Comparison of ENCODE assay signal across 16 mouse cellular contexts in the genomic region with DNA sequence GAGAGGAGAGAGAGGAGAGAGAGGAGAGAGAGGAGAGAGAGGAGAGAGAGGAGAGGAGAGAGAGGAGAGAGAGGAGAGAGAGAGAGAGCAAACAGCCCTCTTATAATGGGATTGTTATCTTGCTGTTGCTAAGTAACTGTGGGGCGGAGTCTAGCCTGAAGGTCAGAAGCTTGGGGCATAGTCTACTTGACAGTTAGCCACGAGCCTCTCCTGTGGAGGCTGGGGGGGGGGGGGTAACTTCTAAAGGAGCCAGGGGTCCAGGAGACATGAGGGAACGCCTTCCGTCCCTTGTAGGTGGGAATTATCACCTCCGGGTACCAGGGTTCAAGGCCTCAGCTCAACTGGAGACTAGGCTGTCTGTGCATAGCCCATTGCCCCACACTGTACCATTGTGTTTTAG. TPM values are rescaled to one million over a fixed set of nuclear protein-coding genes. Genes with fewer than 3 reads are reported as not detected.
DNase-seq lines count a peak whose midpoint lies in the region; ATAC-seq lines count a peak whose summit lies in the region.
"Had no signal": no experiment of that assay in that cellular context is flagged by ENCODE, and none has a peak within 500 bp of the region (broad histone marks: within the 10 kb centered on the region; RNA-seq: fewer than 3 reads in every experiment).

No protein-coding gene starts in this region.

- ATAC-seq in kidney, embryonic 14.5 days (ENCODE audit: low FRiP score, low TSS enrichment), result no peak
- ATAC-seq in liver, embryonic 13.5 days (ENCODE audit: low read depth), result no peak
- ATAC-seq in forebrain, embryonic 13.5 days, result no peak
- ATAC-seq: midbrain, embryonic 16.5 days had no signal

- H3K36me3 ChIP-seq in kidney, embryonic 14.5 days (ENCODE audit: control insufficient read depth, insufficient read depth, low read length), result no peaks in the 10 kb centered on the region
- no peaks in the 10 kb centered on the region for H3K36me3 ChIP-seq in liver, embryonic 13.5 days
- H3K36me3 ChIP-seq in forebrain, embryonic 13.5 days (ENCODE audit: poor library complexity, severe bottlenecking), result no peaks in the 10 kb centered on the region
- H3K36me3 ChIP-seq: hindbrain, embryonic 15.5 days; lung, embryonic 15.5 days; neural tube, embryonic 13.5 days had no signal

- 70% methylated on average over 5 of the region's 5 CpGs for WGBS in kidney, embryonic 14.5 days
- WGBS in liver, embryonic 13.5 days (ENCODE audit: insufficient replicate concordance), result 57% methylated on average over 5 of the region's 5 CpGs
- 61% methylated on average over 5 of the region's 5 CpGs for WGBS in forebrain, embryonic 13.5 days

- H3K9me3 ChIP-seq in kidney, embryonic 14.5 days (ENCODE audit: control insufficient read depth, low read length), result no peaks in the 10 kb centered on the region
- H3K9me3 ChIP-seq in liver, embryonic 13.5 days (replicated peaks), result no peaks in the 10 kb centered on the region
- no peaks in the 10 kb centered on the region for H3K9me3 ChIP-seq in forebrain, embryonic 13.5 days (replicated peaks)
- H3K9me3 ChIP-seq: hindbrain, embryonic 15.5 days; lung, embryonic 15.5 days; neural tube, embryonic 13.5 days had no signal

- no peaks in the 10 kb centered on the region for H3K27me3 ChIP-seq in kidney, embryonic 14.5 days (ENCODE audit: control insufficient read depth, insufficient read depth, low read length)
- no peaks in the 10 kb centered on the region for H3K27me3 ChIP-seq in liver, embryonic 13.5 days
- H3K27me3 ChIP-seq in forebrain, embryonic 13.5 days, result no peaks in the 10 kb centered on the region
- H3K27me3 ChIP-seq: hindbrain, embryonic 15.5 days; lung, embryonic 15.5 days; neural tube, embryonic 13.5 days had no signal

- no peak overlapping the region for H3K27ac ChIP-seq in kidney, embryonic 14.5 days (ENCODE audit: low read depth, low read length)
- H3K27ac ChIP-seq in liver, embryonic 13.5 days, result no peak overlapping the region
- H3K27ac ChIP-seq in forebrain, embryonic 13.5 days, result no peak overlapping the region
- H3K27ac ChIP-seq: hindbrain, embryonic 15.5 days; lung, embryonic 15.5 days; neural tube, embryonic 13.5 days had no signal

- no peak overlapping the region for H3K4me3 ChIP-seq in kidney, embryonic 14.5 days (ENCODE audit: low read length)
- no peak overlapping the region for H3K4me3 ChIP-seq in liver, embryonic 13.5 days (replicated peaks)
- H3K4me3 ChIP-seq in forebrain, embryonic 13.5 days, result no peak overlapping the region
- H3K4me3 ChIP-seq: hindbrain, embryonic 15.5 days; lung, embryonic 15.5 days; neural tube, embryonic 13.5 days had no signal

- no peak overlapping the region for H3K9ac ChIP-seq in kidney, embryonic 14.5 days (ENCODE audit: low read depth, low read length)
- H3K9ac ChIP-seq in liver, embryonic 13.5 days, result no peak overlapping the region
- H3K9ac ChIP-seq in forebrain, embryonic 13.5 days, result no peak overlapping the region
- H3K9ac ChIP-seq: hindbrain, embryonic 15.5 days; lung, embryonic 15.5 days; neural tube, embryonic 13.5 days had no signal

- peak; percentile 50 for DNase-seq in kidney, adult 18-20 months
- peak; percentile 76 for DNase-seq in ES-CJ7 (ENCODE audit: low read depth, low spot score)
- peak; percentile 60 for DNase-seq in embryo, embryonic 10.5 days (ENCODE audit: low spot score)
- DNase-seq in liver, embryonic 13.5 days, result peak; percentile 19
- DNase-seq in Muller cell, postnatal 12 days (ENCODE audit: inconsistent ontology term), result no peak
- DNase-seq in left cerebral cortex, adult 18-20 months (ENCODE audit: low spot score in 2 of 2), result no peak
- DNase-seq: cerebellum, adult 11-12 months; heart, adult 18-20 months; heart, postnatal 10 days; thymus, postnatal 14 days had no signal

- no peak overlapping the region for H3K4me2 ChIP-seq in kidney, embryonic 14.5 days (replicated peaks; ENCODE audit: low read depth, low read length)
- no peak overlapping the region for H3K4me2 ChIP-seq in liver, embryonic 13.5 days
- H3K4me2 ChIP-seq in forebrain, embryonic 13.5 days, result no peak overlapping the region
- H3K4me2 ChIP-seq: hindbrain, embryonic 15.5 days; lung, embryonic 15.5 days; neural tube, embryonic 13.5 days had no signal

- 0 out of 2 replicates have a peak, but pooled peaks cover 11% of the 10 kb centered on the region for H3K4me1 ChIP-seq in kidney, embryonic 14.5 days (ENCODE audit: control insufficient read depth, insufficient read depth, low read length)
- H3K4me1 ChIP-seq in liver, embryonic 13.5 days (replicated peaks), result peaks cover 33% of the 10 kb centered on the region
- H3K4me1 ChIP-seq in forebrain, embryonic 13.5 days, result peaks cover 8% of the 10 kb centered on the region

RNA-seq across cellular contexts. Expression of gene 4921524J17Rik, which starts 3.1 kb away (rescaled TPM):
- 42.9 and 44.8 TPM in 2 replicates for polyA plus RNA-seq in kidney, embryonic 14.5 days (2014; fragmentation: Nextera tagmentation; extraction: Ambion mirVana)
- polyA plus RNA-seq in liver, embryonic 13.5 days (2015; fragmentation: Nextera tagmentation; extraction: Ambion mirVana), result 21.4 and 26.1 TPM in 2 replicates
- polyA plus RNA-seq in forebrain, embryonic 13.5 days (2015; fragmentation: Nextera tagmentation; extraction: Ambion mirVana), result 53.4 and 60.3 TPM in 2 replicates
- 10 to 100 TPM; 11.4 to 13.2 TPM for total RNA-seq in left cerebral cortex, adult 18-20 months (2021)

RNA-seq across cellular contexts. Expression of gene Mylk3, which starts 49.6 kb away (rescaled TPM):
- 0.71 and 1.7 TPM in 2 replicates for polyA plus RNA-seq in kidney, embryonic 14.5 days (2014; fragmentation: Nextera tagmentation; extraction: Ambion mirVana)
- 44.7 and 45.8 TPM in 2 replicates for polyA plus RNA-seq in liver, embryonic 13.5 days (2015; fragmentation: Nextera tagmentation; extraction: Ambion mirVana)
- 0.45 and 0.60 TPM in 2 replicates for polyA plus RNA-seq in forebrain, embryonic 13.5 days (2015; fragmentation: Nextera tagmentation; extraction: Ambion mirVana)
- 1 to 10 TPM; 4.5 to 6.2 TPM for total RNA-seq in left cerebral cortex, adult 18-20 months (2021)

RNA-seq across cellular contexts. Expression of gene Gpt2, which starts 56.6 kb away (rescaled TPM):
- polyA plus RNA-seq in kidney, embryonic 14.5 days (2014; fragmentation: Nextera tagmentation; extraction: Ambion mirVana), result 13.2 and 21.6 TPM in 2 replicates
- polyA plus RNA-seq in liver, embryonic 13.5 days (2015; fragmentation: Nextera tagmentation; extraction: Ambion mirVana), result 13.5 and 17.8 TPM in 2 replicates
- polyA plus RNA-seq in forebrain, embryonic 13.5 days (2015; fragmentation: Nextera tagmentation; extraction: Ambion mirVana), result 30.2 and 32.9 TPM in 2 replicates
- 10 to 100 TPM; 52.6 to 58.0 TPM for total RNA-seq in left cerebral cortex, adult 18-20 months (2021)

Comparison
In these comparisons a context has a peak if more than half of its experiments do, and no peak if none do; other contexts are left out.
1. DNase-seq: peak in kidney, adult 18-20 months (single experiment), ES-CJ7 (single experiment), embryo, embryonic 10.5 days (single experiment) and liver, embryonic 13.5 days (single experiment); none in Muller cell, postnatal 12 days (single experiment) and left cerebral cortex, adult 18-20 months (0 of 2).
2. RNA of gene Mylk3, which starts 49.6 kb away (polyA plus RNA-seq): 44.7 to 45.8 TPM in liver, embryonic 13.5 days; 0.71 to 1.7 TPM in kidney, embryonic 14.5 days and 0.45 to 0.60 TPM in forebrain, embryonic 13.5 days; every median in the first group is over 10 times any median in the second.